Mouse (Mus musculus): ENCODE results near the gene Nap1l5. TPM values are rescaled to one million over a fixed set of nuclear protein-coding genes. Genes with fewer than 3 reads are reported as not detected.

Nap1l5 gene
- polyA plus RNA-seq, 1 experiment from 2014 or later = 3.2 TPM

DNA sequence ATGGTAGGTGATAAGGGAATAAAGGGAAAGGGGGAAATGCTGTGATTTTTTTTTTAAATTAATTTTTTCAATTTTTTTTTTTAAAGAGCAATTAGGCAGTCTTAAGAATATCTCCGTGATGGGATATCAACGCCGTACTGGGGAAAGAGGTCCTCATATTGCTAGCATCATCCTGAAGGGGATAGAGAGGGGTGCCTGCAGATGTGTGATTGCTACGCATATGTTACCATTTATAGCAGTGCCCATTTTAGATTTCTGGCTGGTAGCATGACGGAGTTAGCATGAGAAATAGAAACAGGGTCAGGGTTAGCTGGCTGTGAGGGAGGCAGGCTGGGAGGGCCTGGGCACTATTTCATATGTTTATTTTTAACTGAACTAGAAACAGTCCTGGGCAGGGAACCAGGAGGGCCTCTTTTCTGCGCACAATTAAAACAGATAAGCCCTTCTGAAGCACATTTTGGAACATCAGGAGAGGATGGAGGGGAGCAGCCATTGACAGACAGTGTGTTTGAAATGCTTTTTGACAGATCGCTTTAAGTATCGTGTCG lies 44.4 kb downstream of the Nap1l5 start:
- Histone ChIP-seq H3K9ac (no peak overlapping the region), H3K27me3 (no peaks in the 10 kb centered on the region), H3K4me2 (no peak overlapping the region), H3K4me1 (no peaks in the 10 kb centered on the region), H3K9me3 (no peaks in the 10 kb centered on the region), H3K27ac (no peak overlapping the region), H3K4me3 (no peak overlapping the region), H3K36me3 (no peaks in the 10 kb centered on the region)
- WGBS = 57% methylated on average over 9 of the region's 9 CpGs
- no peak for ATAC-seq (ENCODE audit: borderline replicate concordance, extremely low read depth, low FRiP score, low TSS enrichment)

DNA sequence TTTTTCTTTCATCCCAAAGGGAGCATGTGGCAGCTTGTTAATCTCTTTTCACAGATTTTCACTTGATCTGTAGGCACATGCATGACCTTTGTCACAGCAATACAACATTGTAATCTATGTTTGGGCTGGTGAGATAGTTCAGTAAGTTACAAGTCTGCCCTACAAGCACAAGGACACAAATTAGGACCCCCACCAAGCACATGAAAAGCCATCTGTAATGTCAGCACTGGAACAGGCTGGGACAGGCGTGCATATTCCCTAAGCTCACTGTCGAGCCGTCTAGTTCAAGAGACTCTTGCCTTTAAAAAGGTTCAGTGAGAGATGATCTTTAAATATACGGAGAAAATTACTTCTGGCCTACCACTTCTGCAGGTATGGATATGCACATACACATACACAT lies 47.4 kb downstream of the Nap1l5 start:
- no peaks in the 10 kb centered on the region for H3K36me3 ChIP-seq
- WGBS = 83% methylated on average over 4 of the region's 4 CpGs
- no peak overlapping the region for H3K4me3 ChIP-seq
- H3K27ac ChIP-seq = no peak overlapping the region
- no peaks in the 10 kb centered on the region for H3K27me3 ChIP-seq
- no peak for ATAC-seq (ENCODE audit: borderline replicate concordance, extremely low read depth, low FRiP score, low TSS enrichment)
- H3K9ac ChIP-seq = no peak overlapping the region
- no peak overlapping the region for H3K4me2 ChIP-seq
- no peaks in the 10 kb centered on the region for H3K9me3 ChIP-seq
- no peaks in the 10 kb centered on the region for H3K4me1 ChIP-seq

GRCm38 (mm10) chr6:58856494-58856893 lies 50.4 kb downstream of the Nap1l5 start:
- Histone ChIP-seq H3K9me3 (no peaks in the 10 kb centered on the region), H3K36me3 (no peaks in the 10 kb centered on the region), H3K27me3 (no peaks in the 10 kb centered on the region), H3K4me1 (no peaks in the 10 kb centered on the region), H3K9ac (no peak overlapping the region), H3K27ac (no peak overlapping the region), H3K4me2 (no peak overlapping the region), H3K4me3 (no peak overlapping the region)
- 42% methylated on average over 2 of the region's 2 CpGs for WGBS
- no peak for ATAC-seq (ENCODE audit: borderline replicate concordance, extremely low read depth, low FRiP score, low TSS enrichment)

- no peak for ATAC-seq (ENCODE audit: borderline replicate concordance, extremely low read depth, low FRiP score, low TSS enrichment)
- Histone ChIP-seq H3K4me3 (no peak overlapping the region), H3K4me2 (no peak overlapping the region), H3K27ac (no peak overlapping the region), H3K9ac (no peak overlapping the region), H3K36me3 (no peaks in the 10 kb centered on the region), H3K4me1 (no peaks in the 10 kb centered on the region), H3K27me3 (no peaks in the 10 kb centered on the region), H3K9me3 (no peaks in the 10 kb centered on the region)
- WGBS = 76% methylated on average over 10 of the region's 10 CpGs
Observed at GRCm38 (mm10) chr6:58855676-58856367, 51.1 kb downstream of the Nap1l5 start.

Other genes with a start within 250 kb of the Nap1l5 start
- 9.3 and 9.9 TPM in 2 replicates for gene Herc3, start 75.6 kb downstream of the Nap1l5 start, polyA plus RNA-seq (2015; fragmentation: Nextera tagmentation; extraction: Ambion mirVana)
- gene Fam13a, start 117.5 kb upstream of the Nap1l5 start, polyA plus RNA-seq (2015; fragmentation: Nextera tagmentation; extraction: Ambion mirVana) = 23.4 and 26.7 TPM in 2 replicates